Mouse (Mus musculus): ENCODE data around the gene Adk.

DNA sequence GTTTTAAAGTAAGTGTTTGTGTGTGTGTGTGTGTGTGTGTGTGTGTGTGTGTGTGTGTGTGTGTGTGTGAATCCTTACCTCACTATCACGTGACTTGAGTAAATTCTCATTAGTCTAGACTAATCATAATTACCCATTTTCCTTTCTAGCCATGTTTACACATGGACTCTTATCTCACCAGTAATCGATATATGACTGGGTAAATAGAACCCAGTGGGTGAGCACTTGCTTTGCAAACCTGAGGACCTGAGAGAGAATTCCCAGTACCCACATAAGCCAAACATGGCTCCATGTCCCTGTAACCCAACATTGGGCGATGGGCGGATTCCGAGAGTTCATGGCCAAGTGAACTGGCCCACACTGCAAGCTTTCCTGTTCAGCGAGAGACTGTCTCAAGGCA is 74.8 kb downstream of the Adk start:
- TF ChIP-seq CTCF (IDR thresholded peaks at IDR 0.05; ENCODE audit: control insufficient read depth, insufficient read depth, insufficient replicate concordance, low read depth, low read length) (no peak), POLR2A (IDR thresholded peaks at IDR 0.05; ENCODE audit: control insufficient read depth, low read depth, low read length) (no peak)
